Mouse (Mus musculus) hindbrain, embryonic 16.5 days (tissue): Measurements from ENCODE around the gene Gm48552. TPM values are rescaled to one million over a fixed set of nuclear protein-coding genes. Genes with fewer than 3 reads are reported as not detected.

Experiments used
- ATAC-seq: fragments of 200-750 bp; cut with Nextera tagmentation; 2 replicates; pipeline ENCODE4 v1.8.0; 2017; ENCODE audit warnings: moderate TSS enrichment, moderate library complexity
- H3K27ac ChIP-seq: fragments of 300-500 bp; sonication (generic); 2 replicates; pipeline ENCODE4 v1.5.1; 2014; ENCODE audit warnings: low read depth, mild to moderate bottlenecking, control low read depth, low read length, moderate library complexity
- H3K27me3 ChIP-seq: fragments of 300-500 bp; sonication (generic); replicated peaks from 2 replicates; pipeline ENCODE4 v1.6.1; 2014; ENCODE audit warnings: low read length; ENCODE audit not compliant: control insufficient read depth, insufficient read depth
- H3K36me3 ChIP-seq: fragments of 300-500 bp; sonication (generic); 2 replicates; pipeline ENCODE4 v1.6.1; 2014; ENCODE audit warnings: mild to moderate bottlenecking, low read length, moderate library complexity, mixed read lengths; ENCODE audit not compliant: control insufficient read depth, insufficient read depth
- H3K4me1 ChIP-seq: fragments of 300-500 bp; sonication (generic); 2 replicates; pipeline ENCODE4 v1.6.1; 2014; ENCODE audit warnings: low read depth, low read length; ENCODE audit not compliant: control insufficient read depth, insufficient read depth
- H3K4me2 ChIP-seq: fragments of 300-500 bp; sonication (generic); 2 replicates; pipeline ENCODE4 v1.6.1; 2014; ENCODE audit warnings: mild to moderate bottlenecking, low read length, control low read depth, moderate library complexity
- H3K4me3 ChIP-seq: fragments of 300-500 bp; sonication (generic); 2 replicates; pipeline ENCODE4 v1.5.1; 2014; ENCODE audit warnings: mild to moderate bottlenecking, low read length, control low read depth, moderate library complexity
- H3K9ac ChIP-seq: fragments of 300-500 bp; sonication (generic); 2 replicates; pipeline ENCODE4 v1.6.1; 2014; ENCODE audit warnings: low read depth, mild to moderate bottlenecking, control low read depth, low read length, moderate library complexity
- H3K9me3 ChIP-seq: fragments of 300-500 bp; sonication (generic); 2 replicates; pipeline ENCODE4 v1.6.1; 2014; ENCODE audit warnings: mild to moderate bottlenecking, low read length, moderate library complexity; ENCODE audit not compliant: control insufficient read depth
- WGBS: fragments of 180-500 bp; shearing (Covaris S2); extraction: QIAGEN DNeasy Blood & Tissue Kit; methylation state at CpG from one replicate; pipeline ENCODE4 v1.1.7; 2014; 5-methylcytosine and 5-hydroxymethylcytosine counted together
- polyA plus RNA-seq: library from polyadenylated mRNA; unstranded; fragments of >200 nt; fragmentation: Nextera tagmentation; extraction: Ambion mirVana; gene quantifications from 2 replicates; pipeline ENCODE4 v1.2.1, GENCODE M21; 2015

The Gm48552 gene
- polyA plus RNA-seq, 1 experiment from 2014 or later: 1.5 TPM

GRCm38 (mm10) chr10:81420191-81420767, 31.5 kb downstream of the Gm48552 start:
- WGBS: 83% methylated on average over 40 of the region's 40 CpGs
- peaks cover 41% of the 10 kb centered on the region for H3K4me1 ChIP-seq
- 0 out of 2 replicates have a peak, but pooled peaks cover 4% of the 10 kb centered on the region for H3K36me3 ChIP-seq
- H3K27me3 ChIP-seq: peaks cover 1% of the 10 kb centered on the region; the same call in 1 of the 2 replicates
- H3K4me3 ChIP-seq: no peak overlapping the region
- ATAC-seq: no peak
- no peak overlapping the region for H3K4me2 ChIP-seq
- no peaks in the 10 kb centered on the region for H3K9me3 ChIP-seq
- H3K9ac ChIP-seq: no peak overlapping the region
- H3K27ac ChIP-seq: no peak overlapping the region

GRCm38 (mm10) chr10:81421041-81421796, 32.4 kb downstream of the Gm48552 start:
- ATAC-seq: no peak
- WGBS: 75% methylated on average over 4 of the region's 4 CpGs
- H3K4me2 ChIP-seq: no peak overlapping the region
- H3K9me3 ChIP-seq: no peaks in the 10 kb centered on the region
- peaks cover 43% of the 10 kb centered on the region for H3K4me1 ChIP-seq
- H3K27ac ChIP-seq: no peak overlapping the region
- H3K9ac ChIP-seq: no peak overlapping the region
- H3K4me3 ChIP-seq: no peak overlapping the region
- peaks cover 4% of the 10 kb centered on the region; the same call in 1 of the 2 replicates for H3K27me3 ChIP-seq
- H3K36me3 ChIP-seq: 0 out of 2 replicates have a peak, but pooled peaks cover 4% of the 10 kb centered on the region

- Histone ChIP-seq H3K27ac (no peak overlapping the region), H3K9me3 (no peaks in the 10 kb centered on the region), H3K4me2 (no peak overlapping the region), H3K9ac (no peak overlapping the region), H3K36me3 (0 out of 2 replicates have a peak, but pooled peaks cover 4% of the 10 kb centered on the region), H3K4me1 (peaks cover 44% of the 10 kb centered on the region), H3K4me3 (no peak overlapping the region), H3K27me3 (peaks cover 4% of the 10 kb centered on the region; the same call in 1 of the 2 replicates)
- WGBS: 71% methylated on average over 5 of the region's 5 CpGs
- ATAC-seq: no peak
Observed at GRCm38 (mm10) chr10:81421797-81422100, 32.9 kb downstream of the Gm48552 start.

GRCm38 (mm10) chr10:81422191-81422590, 33.4 kb downstream of the Gm48552 start:
- Histone ChIP-seq H3K27me3 (peaks cover 5% of the 10 kb centered on the region), H3K4me1 (peaks cover 44% of the 10 kb centered on the region), H3K4me2 (no peak overlapping the region), H3K36me3 (0 out of 2 replicates have a peak, but pooled peaks cover 4% of the 10 kb centered on the region), H3K27ac (no peak overlapping the region), H3K4me3 (no peak overlapping the region), H3K9me3 (no peaks in the 10 kb centered on the region), H3K9ac (no peak overlapping the region; the same call in 1 of the 2 replicates)
- 74% methylated on average over 6 of the region's 6 CpGs for WGBS
- no peak for ATAC-seq

GRCm38 (mm10) chr10:81422661-81423217, 33.9 kb downstream of the Gm48552 start:
- 82% methylated on average over 3 of the region's 3 CpGs for WGBS
- no peak overlapping the region for H3K27ac ChIP-seq
- peaks cover 9% of the 10 kb centered on the region for H3K27me3 ChIP-seq
- H3K4me1 ChIP-seq: peaks cover 41% of the 10 kb centered on the region
- no peak overlapping the region for H3K4me2 ChIP-seq
- no peak for ATAC-seq
- no peak overlapping the region for H3K4me3 ChIP-seq
- H3K36me3 ChIP-seq: 0 out of 2 replicates have a peak, but pooled peaks cover 4% of the 10 kb centered on the region
- no peaks in the 10 kb centered on the region for H3K9me3 ChIP-seq
- H3K9ac ChIP-seq: no peak overlapping the region

GRCm38 (mm10) chr10:81423476-81424245, 34.9 kb downstream of the Gm48552 start:
- H3K36me3 ChIP-seq: 0 out of 2 replicates have a peak, but pooled peaks cover 4% of the 10 kb centered on the region
- peak overlapping the region; percentile 37 for H3K27ac ChIP-seq
- ATAC-seq: no peak
- peaks cover 12% of the 10 kb centered on the region for H3K27me3 ChIP-seq
- H3K4me1 ChIP-seq: peaks cover 34% of the 10 kb centered on the region
- WGBS: 74% methylated on average over 4 of the region's 4 CpGs
- H3K4me2 ChIP-seq: peak overlapping the region; percentile 57
- no peaks in the 10 kb centered on the region; the same call in 1 of the 2 replicates for H3K9me3 ChIP-seq
- H3K9ac ChIP-seq: 0 out of 2 replicates have a peak overlapping the region, but pooled peaks have one; percentile 44
- H3K4me3 ChIP-seq: no peak overlapping the region

GRCm38 (mm10) chr10:81424246-81425051, 35.6 kb downstream of the Gm48552 start:
- peaks cover 12% of the 10 kb centered on the region for H3K27me3 ChIP-seq
- H3K9me3 ChIP-seq: no peaks in the 10 kb centered on the region; the same call in 1 of the 2 replicates
- 0 out of 2 replicates have a peak, but pooled peaks cover 4% of the 10 kb centered on the region for H3K36me3 ChIP-seq
- H3K9ac ChIP-seq: peak overlapping the region; percentile 44; the same call in 1 of the 2 replicates
- WGBS: 9% methylated on average over 25 of the region's 25 CpGs
- no peak overlapping the region; the same call in 1 of the 2 replicates for H3K4me3 ChIP-seq
- peaks cover 34% of the 10 kb centered on the region for H3K4me1 ChIP-seq
- H3K27ac ChIP-seq: peak overlapping the region; percentile 37
- peak; percentile 9; the same call in 1 of the 2 replicates for ATAC-seq
- H3K4me2 ChIP-seq: peak overlapping the region; percentile 57

- H3K4me1 ChIP-seq: peaks cover 37% of the 10 kb centered on the region
- peak overlapping the region; percentile 31; the same call in 1 of the 2 replicates for H3K9ac ChIP-seq
- peak overlapping the region; percentile 34; the same call in 1 of the 2 replicates for H3K27ac ChIP-seq
- peaks cover 12% of the 10 kb centered on the region for H3K27me3 ChIP-seq
- 29% methylated on average over 9 of the region's 10 CpGs for WGBS
- H3K4me3 ChIP-seq: no peak overlapping the region; the same call in 1 of the 2 replicates
- no peaks in the 10 kb centered on the region for H3K36me3 ChIP-seq
- no peaks in the 10 kb centered on the region; the same call in 1 of the 2 replicates for H3K9me3 ChIP-seq
- H3K4me2 ChIP-seq: peak overlapping the region; percentile 57
- no peak for ATAC-seq
Observed at GRCm38 (mm10) chr10:81425236-81425850, 36.5 kb downstream of the Gm48552 start.
